Mouse (Mus musculus): ENCODE measurements around the gene Fem1b.

DNA sequence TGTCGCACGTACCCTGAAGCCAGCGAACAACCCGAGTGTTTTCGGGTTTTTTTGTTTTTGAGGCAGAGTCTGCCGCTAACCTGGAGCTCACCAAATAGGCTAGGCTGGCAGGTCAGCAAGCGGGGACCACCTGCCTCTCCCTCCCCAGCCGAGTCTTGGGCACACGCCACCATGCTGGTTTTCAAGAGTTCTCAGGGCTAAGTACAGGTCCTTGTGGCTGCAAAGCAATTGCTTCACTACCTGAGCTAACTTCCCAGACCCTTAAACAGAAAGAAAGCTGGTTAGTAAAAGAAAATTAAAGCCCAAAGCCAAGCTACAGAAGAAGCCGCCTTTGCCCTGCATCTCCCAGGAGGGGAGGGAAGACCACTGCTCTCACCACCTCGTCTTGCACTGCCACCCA lies 61.4 kb downstream of the Fem1b start:
- no peak for TF ChIP-seq EP300 (IDR thresholded peaks at IDR 0.05; ENCODE audit: insufficient read depth, low read depth, low read length)
- no peak for TF ChIP-seq CTCF (IDR thresholded peaks at IDR 0.05)
- TF ChIP-seq POLR2A (IDR thresholded peaks at IDR 0.05; ENCODE audit: insufficient read depth, low read depth, low read length), result no peak

Data from heart, adult 2 months (tissue).